Mouse (Mus musculus) ES-Bruce4 (cell line): ENCODE measurements at regions not wholly inside any gene's neighbourhood (a gene's known extent, or its start where the extent isn't known, plus 50 kb on each side); places are given as distances from the start of the nearest gene placed in this dataset.

Experiments used
- CTCF ChIP-seq: IDR thresholded peaks from one replicate; pipeline ENCODE4 v1.8.1; 2011; ENCODE audit warnings: low read depth, low read length
- EP300 ChIP-seq: IDR thresholded peaks from 2 replicates; pipeline ENCODE4 v1.6.1; 2011; ENCODE audit warnings: low read depth, low read length; ENCODE audit not compliant: insufficient read depth
- POLR2A ChIP-seq: IDR thresholded peaks from one replicate; pipeline ENCODE4 v1.8.1; 2011; ENCODE audit warnings: low read length; ENCODE audit not compliant: insufficient read depth

GRCm38 (mm10) chr3:38312121-38312520, 172.5 kb downstream of the Ankrd50 start:
- TF ChIP-seq EP300 (no peak), CTCF (no peak), POLR2A (no peak)
